Mouse (Mus musculus): ENCODE results near the gene Has3.

DNA sequence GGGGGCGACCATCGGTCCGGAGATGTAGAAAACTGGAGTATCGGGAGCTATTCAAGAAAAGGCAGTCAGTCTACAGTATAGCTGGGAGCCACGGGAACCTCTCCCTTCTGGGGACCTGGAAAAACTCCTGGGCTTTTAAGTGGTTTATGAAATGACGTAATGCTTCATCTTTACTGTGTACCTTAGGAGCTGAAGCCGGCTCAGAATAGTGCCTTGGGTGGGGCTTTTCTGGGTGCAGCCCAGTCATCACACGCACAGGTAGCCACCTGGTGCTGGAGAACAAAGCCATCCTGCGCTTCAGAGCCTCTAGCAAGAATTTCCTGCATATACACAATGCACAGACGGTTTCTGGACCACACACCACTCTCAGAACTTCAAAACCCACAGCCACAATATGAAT lies 7.2 kb upstream of the Has3 start:
- TF ChIP-seq CTCF (IDR thresholded peaks at IDR 0.05; ENCODE audit: low read depth) (no peak), EP300 (IDR thresholded peaks at IDR 0.05; ENCODE audit: low read depth) (no peak)
